Mouse (Mus musculus) olfactory bulb, adult 2 months (tissue): Measurements from ENCODE around the gene Pxmp2.

Experiments
- CTCF ChIP-seq: fragments of 200-500 bp; IDR thresholded peaks from 2 replicates; pipeline ENCODE4 v1.5.1; 2012; ENCODE audit warnings: low read depth, mild to moderate bottlenecking, low read length, moderate library complexity; ENCODE audit not compliant: insufficient read depth
- POLR2A ChIP-seq: fragments of 200-500 bp; IDR thresholded peaks from 2 replicates; pipeline ENCODE4 v1.6.1; 2012; ENCODE audit warnings: mild to moderate bottlenecking, low read depth, low read length, moderate library complexity; ENCODE audit not compliant: insufficient read depth

- TF ChIP-seq CTCF = no peak
- no peak for TF ChIP-seq POLR2A
Observed at GRCm38 (mm10) chr5:110296637-110297036, 10.7 kb upstream of the Pxmp2 start.
